Mouse (Mus musculus): ENCODE measurements around the gene Tdrd12.
"Not testable (repeated sequence)": the region's sequence is repeated elsewhere in the genome, so short reads cannot be mapped to it uniquely, and the experiment has no call there.

Tdrd12 gene

DNA sequence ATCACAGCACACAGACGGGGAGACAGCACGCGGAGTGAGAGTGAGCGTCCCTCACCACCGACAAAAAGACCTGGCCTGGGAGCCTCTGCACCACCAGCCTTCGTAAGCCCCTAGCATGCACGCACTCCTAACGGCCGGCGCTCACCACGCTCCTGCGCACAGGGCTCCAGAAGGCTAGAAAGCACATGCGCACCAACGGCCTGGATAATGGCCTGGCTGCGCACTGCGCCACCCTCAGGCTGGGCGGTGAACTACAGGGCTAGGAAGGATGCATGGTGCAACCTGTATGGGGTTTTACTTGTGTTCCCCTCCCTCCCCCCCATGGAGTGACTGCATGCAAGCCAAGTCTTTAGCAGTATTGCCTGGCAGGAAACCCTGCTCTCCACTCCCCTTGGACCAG, at the start of gene Tdrd12:
TSS of gene Tdrd12 (minus strand) at position 184 of the 400 bp plus-strand sequence.
- DNase-seq = no peak

DNA sequence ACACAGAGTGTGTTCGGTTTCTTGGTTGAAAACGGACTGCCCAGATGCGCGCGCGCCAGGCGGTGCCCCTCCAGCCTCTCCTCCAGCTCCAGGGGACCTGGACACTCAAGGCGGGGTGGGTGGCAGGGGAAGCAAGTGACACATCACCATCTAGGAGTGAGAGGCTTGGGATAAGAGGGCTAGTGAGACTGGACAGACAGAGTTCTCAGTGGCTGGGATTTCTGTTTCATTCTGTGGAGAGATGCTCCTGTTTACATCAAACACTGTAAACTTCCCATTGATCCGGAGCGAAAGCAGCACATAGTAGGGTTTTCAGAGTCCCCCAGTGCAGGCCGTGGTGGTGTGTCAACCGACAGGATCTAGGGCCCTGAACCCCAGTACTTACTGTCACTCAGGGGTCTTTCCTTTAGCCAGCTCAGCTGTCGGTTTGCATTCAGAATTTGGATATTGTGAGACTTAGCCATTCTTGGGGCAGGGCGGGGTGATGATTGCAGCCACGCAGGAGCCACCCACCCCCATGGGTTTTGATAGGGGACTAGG, 49.4 kb upstream of the Tdrd12 start:
- no peak for DNase-seq

DNA sequence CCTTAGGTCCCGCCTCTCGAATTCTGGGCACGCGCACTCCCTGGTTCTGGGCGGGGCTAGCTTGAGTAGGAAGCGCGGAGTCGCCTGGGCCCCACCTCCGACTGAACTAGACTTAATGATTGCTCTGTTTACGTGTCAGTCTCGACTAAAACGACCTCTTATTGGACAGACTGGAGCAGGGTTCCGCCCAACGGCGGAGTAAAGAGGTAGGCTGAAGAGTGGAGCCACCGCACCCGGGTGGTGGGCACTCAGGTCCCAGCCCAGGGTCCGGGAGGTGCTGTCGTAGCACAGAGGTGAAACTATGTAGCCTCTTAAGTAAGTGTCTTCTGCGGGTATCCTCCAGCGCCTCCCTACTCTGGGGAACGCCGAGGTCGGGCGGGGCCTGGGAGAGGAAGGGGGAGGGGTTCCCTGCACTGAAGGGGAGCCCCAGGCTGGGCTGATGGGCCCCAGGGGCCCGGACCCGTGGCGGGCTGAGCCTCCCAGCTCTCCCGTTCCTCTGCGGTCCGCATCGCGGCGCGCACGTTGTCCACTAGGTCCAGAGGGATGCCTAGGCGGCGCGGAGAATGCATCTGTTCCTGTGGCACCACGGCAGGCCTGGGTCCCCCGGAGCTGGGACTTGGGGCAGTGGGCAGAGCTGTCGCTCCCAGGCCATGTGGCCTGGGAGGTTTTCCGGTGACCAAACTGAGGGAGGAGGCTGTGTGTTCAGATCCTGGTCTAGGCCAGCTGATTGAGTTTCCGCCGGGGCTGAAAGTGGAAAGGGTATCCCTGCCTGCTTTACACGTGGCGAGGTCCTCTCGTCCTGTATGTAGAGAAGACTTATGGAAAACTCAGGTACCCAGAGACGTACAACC, 48.7 kb upstream of the Tdrd12 start, which contains the start of gene Ankrd27:
TSS of gene Ankrd27 (plus strand) at position 190 of the 851 bp plus-strand sequence.
- peak; percentile 94 for DNase-seq

DNA sequence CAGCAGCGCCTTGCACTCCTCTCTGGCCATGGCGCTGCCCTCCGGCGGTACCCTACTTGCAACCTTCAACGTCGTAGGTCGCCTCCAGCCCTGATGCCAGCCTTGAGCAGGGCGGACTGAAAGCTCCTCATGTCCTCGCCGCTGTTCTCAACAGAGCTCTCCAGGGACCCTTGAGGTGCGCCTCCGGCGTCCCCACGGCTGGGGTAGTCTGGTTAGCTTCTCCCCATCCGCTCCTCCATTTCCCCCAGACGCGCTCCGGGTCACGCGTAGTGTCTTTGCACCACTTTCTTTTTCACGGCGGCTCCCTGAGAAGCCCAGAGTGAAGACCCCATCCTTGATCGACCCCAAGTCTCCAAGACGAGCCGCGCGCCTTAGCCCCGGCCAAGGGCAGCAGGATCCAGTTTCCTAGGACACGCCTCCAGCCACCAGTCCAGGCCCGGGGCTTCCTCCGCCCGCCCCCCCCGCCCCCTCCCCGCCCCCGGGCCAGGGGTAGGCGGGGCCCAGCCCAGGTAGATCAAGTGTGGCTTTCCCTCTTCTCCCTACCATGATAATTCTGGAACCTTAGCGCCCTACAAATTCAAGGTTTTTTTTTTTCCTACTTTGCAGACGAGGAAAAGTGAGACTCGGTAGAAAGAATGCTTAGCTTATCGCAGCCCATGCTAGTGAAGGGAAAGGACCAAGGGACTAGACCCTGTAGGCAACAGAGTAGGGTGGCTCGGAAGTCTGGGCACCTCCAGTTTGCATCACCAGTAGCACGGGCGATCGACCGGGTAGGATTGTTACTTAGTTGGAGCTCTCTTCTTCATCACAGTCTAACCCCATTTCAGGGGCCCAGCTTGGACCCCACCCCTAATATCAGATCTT, 47.9 kb upstream of the Tdrd12 start, which contains the start of gene Rgs9bp:
TSS of gene Rgs9bp (minus strand) at position 392 of the 864 bp plus-strand sequence.
- no peak for DNase-seq

DNA sequence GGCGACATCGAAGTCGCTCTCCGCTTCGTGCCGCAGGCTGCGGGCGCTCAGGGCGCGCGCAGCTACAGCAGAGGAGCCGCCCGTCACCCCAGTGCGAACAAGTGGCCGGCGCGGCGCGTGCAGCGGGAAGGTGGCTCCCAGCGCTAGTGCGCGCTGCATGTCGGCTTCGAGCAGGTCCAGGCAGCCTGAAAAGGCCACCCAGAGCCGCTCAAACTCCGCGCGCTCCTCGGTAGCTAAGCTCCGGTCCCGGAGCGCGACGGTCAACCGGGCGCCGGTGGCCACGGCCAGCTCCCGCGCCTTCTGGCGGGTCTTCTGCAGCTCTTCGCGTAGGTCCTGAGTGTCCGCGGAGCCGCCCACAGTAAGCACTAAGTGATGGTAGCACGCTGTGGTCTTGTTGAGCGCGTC, 47.2 kb upstream of the Tdrd12 start:
- peak; percentile 35 for DNase-seq

DNA sequence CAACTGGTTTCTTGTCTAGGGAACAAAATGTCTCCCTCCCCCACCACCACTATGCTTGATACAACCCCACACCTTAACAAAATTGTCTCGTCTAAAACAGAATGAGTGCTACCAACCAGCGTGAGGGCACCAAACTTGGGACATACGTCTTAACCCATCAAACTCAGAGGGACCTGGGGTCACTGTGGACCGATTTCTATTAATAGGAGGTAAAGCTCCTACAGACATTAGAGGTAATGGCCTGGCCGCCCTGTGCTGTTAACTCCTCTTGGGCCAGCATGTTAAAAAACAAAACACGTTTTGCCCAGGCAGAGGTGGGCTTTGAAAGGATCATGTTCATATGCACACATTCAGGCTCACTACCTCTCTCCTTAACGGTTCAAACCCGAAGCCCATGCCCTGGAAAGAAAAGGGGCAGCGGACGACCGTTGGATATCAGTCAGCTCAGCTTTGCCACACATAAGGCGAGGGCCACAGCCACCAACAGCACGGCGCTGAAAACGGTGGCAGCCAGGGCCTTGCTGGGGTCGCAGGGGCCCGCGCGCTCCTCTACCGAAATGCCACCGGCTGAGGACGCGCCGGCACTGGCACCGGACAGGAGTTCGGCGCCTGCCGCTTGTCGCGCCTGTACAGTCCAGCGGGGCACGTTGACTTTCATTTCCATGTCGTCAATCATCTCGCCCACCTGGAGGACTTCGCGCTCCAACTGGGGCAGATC, 46.7 kb upstream of the Tdrd12 start:
- no peak for DNase-seq

DNA sequence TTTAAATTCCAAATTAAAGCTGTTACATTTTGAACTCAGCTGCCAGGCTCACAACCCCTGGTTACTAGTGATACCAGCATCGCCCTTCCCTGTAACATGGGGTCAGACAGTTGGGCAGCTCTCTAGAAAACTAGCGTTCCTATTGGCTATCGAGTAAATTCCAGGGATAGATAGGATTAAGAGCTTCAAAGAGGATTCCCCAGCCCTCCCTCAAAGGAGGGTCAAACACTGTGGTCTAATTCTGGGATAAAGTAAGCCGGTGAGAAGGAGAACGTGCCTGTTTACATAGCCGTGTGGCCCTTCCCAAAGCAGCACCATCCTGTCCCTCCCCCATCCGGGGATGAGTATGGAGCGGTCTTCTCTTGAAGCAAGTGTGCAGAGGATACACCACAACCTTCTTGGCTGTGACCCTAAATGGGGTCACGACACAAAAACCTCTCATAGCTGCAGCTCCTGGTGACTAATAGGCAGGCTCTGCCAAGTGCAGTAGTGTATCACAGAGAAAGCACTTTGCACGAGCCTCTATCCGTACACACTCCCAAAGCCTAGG, 46.0 kb upstream of the Tdrd12 start:
- DNase-seq = no peak

DNA sequence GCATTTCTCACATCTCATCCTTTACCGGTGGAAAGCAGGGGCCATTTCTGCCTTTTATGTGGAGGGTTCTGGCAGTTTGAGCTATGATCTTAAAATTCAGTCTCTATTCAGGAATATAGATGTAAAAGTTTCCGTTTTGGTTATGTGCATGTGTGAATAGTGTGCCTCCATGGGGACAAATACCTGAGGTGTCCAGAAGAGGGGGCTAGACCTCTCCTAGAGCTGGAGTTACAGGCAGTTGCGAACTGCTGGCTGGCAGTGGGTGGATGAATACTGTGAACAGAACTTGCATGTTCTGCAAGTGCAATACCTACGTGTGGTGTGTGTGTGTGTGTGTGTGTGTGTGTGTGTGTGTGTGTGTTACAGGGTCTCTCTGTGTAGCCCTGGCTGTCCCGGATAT, 45.2 kb upstream of the Tdrd12 start:
- DNase-seq = no peak

DNA sequence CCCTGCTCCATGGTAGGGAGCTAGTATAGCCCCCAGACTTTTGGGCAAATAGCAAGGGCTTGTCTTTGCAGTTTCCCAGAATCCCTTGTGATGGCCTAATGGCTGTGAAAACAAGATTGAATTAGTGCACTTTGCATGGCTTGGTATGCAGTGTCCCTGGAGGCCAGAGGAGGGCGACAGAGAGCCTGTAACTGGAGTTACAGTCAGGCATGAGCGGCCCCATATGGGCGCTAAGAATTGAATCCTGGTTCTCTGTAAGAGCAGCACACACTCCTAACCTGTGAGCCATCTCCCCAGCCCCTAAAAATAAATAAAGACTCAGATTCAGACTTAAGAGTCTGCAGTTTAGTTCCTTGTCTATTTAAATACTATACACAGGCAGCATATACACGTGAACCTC, 42.3 kb upstream of the Tdrd12 start:
- no peak for DNase-seq

DNA sequence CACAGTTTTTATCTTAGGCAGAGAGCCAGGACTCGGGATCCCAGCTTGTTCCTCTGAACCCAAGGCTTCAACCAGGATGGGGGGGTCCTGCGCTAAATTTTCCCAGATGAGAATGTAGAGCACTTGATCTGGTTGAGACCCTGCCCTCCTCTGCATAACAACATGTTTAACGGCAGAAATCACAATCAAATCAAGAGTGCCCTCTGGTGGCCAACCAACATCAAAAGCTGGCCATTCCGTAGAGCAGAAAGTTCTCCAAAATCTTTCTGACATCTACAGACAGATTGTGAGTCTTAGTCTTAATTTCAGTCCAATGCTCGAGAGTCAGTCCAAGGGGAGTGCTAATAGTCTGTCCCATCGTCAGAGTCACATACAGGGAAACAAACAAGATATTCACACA, 33.3 kb upstream of the Tdrd12 start:
- DNase-seq = not testable (repeated sequence)

DNA sequence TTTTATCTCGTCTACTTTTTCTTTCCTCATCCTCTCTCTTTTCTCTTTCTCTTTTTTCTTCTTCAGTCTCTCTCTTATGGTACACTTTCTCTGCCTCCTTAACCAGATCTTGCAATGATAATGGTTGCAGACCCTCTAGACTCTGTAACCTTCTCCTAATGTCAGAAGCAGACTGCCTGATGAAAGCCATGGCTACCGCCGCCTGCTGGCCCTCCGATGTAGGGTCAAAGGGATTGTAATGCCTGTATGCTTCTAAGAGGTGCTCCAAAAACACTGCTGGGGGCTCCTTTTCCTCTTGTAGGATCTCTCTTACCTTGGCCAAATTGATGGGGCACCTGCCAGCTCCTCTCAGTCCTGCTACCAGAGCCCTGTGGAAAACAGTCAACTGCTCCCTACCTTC, 32.2 kb upstream of the Tdrd12 start:
- not testable (repeated sequence) for DNase-seq

DNA sequence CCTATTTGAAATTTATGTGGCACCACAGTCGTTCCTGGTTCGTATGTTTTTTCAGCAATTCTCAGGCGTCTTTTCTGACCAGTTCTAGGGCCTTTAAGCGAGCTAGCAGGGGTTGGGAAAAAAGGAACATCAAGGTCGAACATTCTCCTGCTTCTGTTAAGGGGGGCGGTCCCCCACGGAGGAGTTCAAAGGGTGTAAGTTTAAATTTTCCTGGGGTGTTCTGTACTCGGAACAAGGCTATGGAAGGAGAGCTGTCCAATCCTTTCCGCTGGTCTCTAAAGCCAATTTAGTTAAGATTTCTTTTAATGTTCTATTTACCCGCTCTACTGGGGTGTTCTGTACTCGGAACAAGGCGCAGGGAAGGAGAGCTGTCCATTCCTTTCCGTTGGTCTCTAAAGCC, 28.4 kb upstream of the Tdrd12 start:
- not testable (repeated sequence) for DNase-seq

DNA sequence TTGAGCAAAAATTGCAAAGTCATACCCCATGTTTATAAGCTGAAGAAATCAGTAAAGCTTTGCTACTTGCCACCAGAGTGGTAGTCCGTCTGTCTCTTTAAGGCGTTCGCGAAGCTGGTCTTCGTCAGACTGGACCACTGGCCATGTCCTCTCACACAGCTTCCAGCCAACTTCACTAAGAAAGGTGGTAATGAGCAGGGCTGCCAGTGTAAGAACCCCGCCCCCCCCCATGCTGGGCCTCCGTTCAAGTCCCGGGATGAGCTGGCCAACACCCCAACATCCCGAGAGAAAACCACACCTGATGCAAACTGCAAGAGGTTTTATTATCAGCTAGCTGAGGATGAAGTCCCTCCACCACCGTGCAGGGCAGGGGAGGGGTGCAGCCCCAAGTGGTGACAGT, 27.3 kb upstream of the Tdrd12 start:
- DNase-seq = not testable (repeated sequence)

DNA sequence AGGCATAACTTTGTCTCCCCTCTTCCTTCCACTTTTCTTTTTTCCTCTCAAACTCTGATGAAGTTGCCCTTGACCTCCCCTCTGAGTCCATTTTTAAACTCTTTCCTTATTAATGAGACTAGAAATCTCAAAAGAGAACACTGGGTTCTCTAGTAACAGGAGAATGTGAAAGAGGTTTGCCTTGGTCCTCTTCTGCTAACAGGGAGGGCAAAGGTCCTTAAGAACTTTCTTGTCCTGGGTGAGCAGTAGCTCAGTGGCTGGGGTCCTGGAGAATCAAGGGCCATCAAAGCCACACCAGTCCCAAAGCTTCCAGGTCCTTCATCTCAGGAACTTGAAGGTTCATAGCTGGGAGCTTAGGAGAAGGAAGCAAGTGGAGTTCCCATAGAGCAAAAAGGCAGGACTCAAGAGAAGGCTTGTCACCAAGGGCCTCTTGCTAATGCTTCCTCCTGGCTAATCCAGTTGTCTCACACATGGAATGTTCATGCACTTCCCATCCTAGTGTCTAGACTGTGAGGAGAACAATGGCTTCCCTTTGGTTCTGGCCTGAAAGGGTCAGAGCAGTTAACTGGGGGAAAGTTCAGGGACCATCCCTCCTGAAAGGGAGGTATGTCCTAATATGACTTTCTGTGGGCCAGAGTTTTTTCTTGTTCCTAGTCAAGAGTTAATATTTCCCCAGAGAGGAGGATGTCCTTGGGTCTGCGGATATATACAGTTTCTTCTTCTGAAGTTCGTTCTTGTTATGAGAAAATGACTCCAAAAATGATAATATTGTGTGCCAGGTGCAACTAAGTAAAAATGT, 26.7 kb upstream of the Tdrd12 start:
- DNase-seq = no peak

DNA sequence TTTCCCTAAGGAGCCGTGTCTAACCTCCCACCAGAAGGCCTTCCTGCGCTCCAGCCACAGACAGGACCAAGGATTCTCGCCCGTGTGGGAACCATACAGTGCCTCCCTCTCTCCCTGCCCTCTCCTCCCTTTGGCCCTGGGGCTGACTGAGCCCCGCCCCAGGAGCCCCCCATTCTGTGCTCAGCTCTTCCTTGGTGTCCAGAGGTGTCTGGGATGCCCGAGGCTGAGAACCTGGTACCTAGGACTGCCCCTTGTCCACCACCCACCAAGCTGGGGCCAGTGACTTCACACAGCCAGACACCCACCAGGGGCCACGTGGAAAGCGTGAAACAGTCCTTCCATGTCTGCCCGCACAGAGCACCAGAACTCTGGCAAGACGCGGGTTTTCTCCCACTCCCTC, 25.5 kb upstream of the Tdrd12 start:
- no peak for DNase-seq

DNA sequence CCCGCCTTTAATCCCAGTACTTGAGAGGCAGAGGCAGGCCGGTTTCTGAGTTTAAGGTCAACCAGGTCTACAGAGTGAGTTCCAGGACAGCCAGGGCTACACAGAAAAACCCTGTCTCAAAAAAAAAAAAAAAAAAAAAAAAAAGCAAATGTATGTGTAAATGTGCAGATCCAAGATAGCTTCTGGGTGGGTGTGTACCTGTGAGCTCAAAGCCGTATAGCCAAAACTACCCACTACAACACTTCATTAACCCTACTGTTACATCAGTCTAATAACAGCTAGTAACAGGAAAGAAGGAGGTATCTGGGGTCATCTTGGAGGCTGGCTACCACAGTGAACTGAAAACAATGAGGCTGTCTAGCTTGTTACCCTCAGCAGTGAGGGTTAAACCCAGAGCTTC, 22.3 kb upstream of the Tdrd12 start:
- no peak for DNase-seq

DNA sequence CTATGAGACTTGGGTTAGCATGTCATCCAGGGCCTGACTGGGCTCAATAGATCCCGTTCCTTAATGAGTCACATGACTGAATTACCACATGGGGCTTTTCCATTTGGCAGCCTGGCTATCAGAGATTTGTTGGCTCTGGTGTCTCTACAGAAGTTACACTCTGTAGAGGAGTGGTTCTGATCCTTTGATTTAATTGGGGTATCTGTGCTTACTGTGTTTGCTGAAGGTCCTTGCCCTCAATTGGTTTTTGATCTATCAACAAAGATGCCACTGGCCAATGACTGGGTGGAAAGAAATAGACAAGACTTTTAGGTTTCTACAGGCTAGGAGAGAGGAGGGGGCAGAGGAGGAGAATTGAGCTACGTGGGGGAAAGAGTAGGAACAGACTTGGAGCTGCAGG, 21.1 kb upstream of the Tdrd12 start:
- no peak for DNase-seq

DNA sequence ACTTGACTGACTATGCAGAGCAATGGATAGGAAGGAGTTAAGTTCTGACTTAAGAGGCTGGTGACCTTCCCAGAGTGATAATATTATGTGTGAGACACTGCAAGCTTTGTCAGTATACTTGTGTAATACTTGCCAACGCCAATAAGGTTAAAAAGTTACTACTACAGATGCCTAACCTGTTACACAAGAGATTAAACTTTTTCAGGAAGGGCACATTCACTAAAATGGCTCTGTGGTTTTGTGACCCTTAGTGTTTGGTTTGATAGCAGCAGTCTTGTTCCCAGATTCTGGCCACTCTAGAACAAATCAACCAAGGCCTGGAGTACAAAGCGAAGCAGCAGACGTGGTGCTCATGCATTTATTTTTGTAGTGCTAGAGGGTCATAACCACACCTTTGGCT, 20.0 kb upstream of the Tdrd12 start:
- DNase-seq = no peak

DNA sequence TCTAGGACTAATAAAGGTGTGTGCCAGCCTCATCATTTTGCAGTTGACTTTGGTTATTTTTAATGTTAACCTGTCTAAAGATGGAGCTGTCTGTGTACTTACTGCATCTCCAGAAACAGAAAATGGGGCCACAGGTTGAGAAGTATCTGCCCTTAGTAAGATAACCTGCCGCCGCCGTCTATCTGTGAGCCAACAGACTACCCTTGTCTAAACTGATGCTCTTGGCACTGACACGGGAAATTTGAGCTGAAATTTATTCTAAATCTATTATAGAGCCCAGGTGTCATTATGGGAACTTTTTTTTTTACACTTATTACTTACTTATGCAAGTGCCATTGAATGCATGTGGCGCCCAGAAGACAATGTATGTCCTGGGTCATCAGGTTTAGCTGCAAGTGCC, 19.4 kb upstream of the Tdrd12 start:
- no peak for DNase-seq

DNA sequence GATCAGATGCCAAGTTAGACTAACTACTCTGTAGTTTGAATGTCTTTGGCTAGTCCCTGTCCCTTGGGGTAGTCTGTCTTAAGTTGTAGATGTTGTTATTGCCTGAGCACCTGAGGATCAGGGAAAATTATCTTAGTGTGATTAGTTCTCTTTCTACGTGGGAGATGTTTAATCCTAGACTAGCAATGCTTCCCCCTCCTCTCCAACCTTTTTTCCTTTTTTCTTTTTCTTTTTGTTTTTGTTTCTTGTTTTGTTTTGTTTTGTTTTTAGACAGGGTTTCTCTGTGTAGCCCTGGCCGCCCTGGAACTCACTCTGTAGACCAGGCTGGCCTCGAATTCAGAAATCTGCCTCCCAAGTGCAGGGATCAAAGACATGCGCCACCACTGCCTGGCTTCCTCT, 18.7 kb upstream of the Tdrd12 start, which contains the start of gene Nudt19:
TSS of gene Nudt19 (minus strand) at position 100 of the 399 bp plus-strand sequence.
- no peak for DNase-seq

Data from right cerebral cortex, postnatal 25 days (tissue).